Mouse (Mus musculus): ENCODE measurements around the gene Pask. TPM values are rescaled to one million over a fixed set of nuclear protein-coding genes. Genes with fewer than 3 reads are reported as not detected.

Gene Pask
- polyA plus RNA-seq (2014; fragmentation: Nextera tagmentation; extraction: Ambion mirVana): 20.0 and 20.9 TPM in 2 replicates

DNA sequence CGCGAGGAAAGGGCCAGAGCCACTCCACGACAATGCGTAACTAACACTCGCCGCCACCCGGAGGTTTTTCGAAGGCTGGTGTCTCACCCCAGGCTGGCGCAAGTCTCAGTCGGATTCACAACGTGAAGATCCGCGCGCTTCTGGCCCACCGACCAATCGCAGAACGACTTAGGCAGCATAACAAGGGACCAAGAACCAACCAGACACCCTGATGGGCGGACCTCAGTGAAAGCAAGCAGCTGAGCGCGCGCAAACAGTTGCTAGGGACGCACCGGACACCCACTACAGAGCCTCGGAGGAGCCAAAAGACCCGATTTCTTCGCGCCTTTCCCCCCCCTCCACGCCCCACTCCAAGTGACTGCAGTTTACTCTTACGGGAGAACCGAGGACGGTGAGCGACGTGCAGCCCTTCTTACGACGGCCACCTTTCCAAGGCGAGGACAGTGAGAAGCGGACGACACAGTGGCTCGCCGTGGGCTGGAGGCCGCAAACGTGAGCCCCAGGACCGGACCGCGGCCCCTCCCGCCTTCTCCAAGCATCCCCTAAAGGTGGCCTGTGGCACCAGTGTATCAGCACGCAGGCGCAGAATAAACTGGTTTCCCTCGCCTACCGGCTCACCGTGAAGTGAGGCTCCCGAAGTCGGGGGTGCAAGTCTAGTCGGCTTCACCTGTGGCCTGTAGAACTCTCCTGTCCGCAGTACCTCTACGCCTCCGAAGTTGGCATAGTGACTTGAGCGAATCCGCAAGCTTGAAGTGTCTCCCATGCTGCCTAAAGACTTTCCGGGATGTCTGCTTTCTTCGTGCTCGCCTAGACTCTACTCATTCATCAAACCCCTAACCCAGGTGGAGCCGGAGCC is at the start of gene Pask, which contains the start of gene Ppp1r7:
TSS of gene Pask (minus strand) at position 835 of the 856 bp plus-strand sequence.
TSS of gene Ppp1r7 (plus strand) at position 207 of the 856 bp plus-strand sequence.
- DNase-seq (peak; percentile 99), ATAC-seq (ENCODE audit: insufficient read depth) (peak; percentile 96)
- Histone ChIP-seq H3K4me3 (ENCODE audit: low read depth, low read length) (peak within 1 kb of the TSS; percentile 91), H3K27ac (ENCODE audit: low read depth) (peak within 1 kb of the TSS; percentile 75), H3K4me2 (peak within 1 kb of the TSS; percentile 83), H3K27me3 (ENCODE audit: insufficient read depth, low read length) (no peaks in the 10 kb centered on the region), H3K9me3 (ENCODE audit: low read depth, low read length) (no peaks in the 10 kb centered on the region), H3K9ac (peak within 1 kb of the TSS; percentile 76), H3K4me1 (ENCODE audit: insufficient read depth) (no peaks in the 10 kb centered on the region), H3K36me3 (ENCODE audit: insufficient read depth) (peaks cover 13% of the 10 kb centered on the region)
- WGBS: under 1% methylated on average over 63 of the region's 63 CpGs
- no peak for TF ChIP-seq CTCF (IDR thresholded peaks at IDR 0.05; ENCODE audit: low read depth)

GRCm38 (mm10) chr1:93388906-93389305 is 45.6 kb upstream of the Pask start:
- Histone ChIP-seq H3K9ac (no peak overlapping the region), H3K4me2 (no peak overlapping the region), H3K4me1 (ENCODE audit: insufficient read depth) (no peaks in the 10 kb centered on the region), H3K9me3 (ENCODE audit: low read depth, low read length) (no peaks in the 10 kb centered on the region), H3K27ac (ENCODE audit: low read depth) (no peak overlapping the region), H3K27me3 (ENCODE audit: insufficient read depth, low read length) (no peaks in the 10 kb centered on the region), H3K36me3 (ENCODE audit: insufficient read depth) (no peaks in the 10 kb centered on the region), H3K4me3 (ENCODE audit: low read depth, low read length) (no peak overlapping the region)
- WGBS: 71% methylated on average over 2 of the region's 2 CpGs
- no peak for TF ChIP-seq CTCF (IDR thresholded peaks at IDR 0.05; ENCODE audit: low read depth)
- no peak for ATAC-seq (ENCODE audit: insufficient read depth)
- DNase-seq: no peak

DNA sequence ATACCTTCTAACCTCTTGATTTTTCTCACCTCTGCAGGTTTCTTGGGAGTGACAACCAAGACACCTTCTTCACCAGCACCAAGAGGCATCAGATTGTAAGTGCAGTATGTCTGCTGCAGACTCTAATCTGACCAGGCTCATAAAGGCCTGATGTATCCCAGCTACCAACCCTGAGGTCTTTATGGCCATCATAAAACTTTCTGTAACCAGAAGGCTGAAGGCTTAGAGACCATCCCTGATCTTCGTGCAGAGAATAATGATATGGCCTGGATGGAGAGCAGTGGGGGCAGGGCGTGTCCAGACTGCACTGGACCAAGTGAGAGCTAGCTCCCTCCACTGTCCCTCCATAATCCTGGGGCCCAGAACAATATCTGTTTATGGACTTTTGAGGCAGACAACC is 43.9 kb upstream of the Pask start:
- TF ChIP-seq CTCF (IDR thresholded peaks at IDR 0.05; ENCODE audit: low read depth): no peak
- no peak overlapping the region for H3K9ac ChIP-seq
- DNase-seq: no peak
- H3K4me3 ChIP-seq (ENCODE audit: low read depth, low read length): no peak overlapping the region
- H3K36me3 ChIP-seq (ENCODE audit: insufficient read depth): no peaks in the 10 kb centered on the region
- no peak overlapping the region for H3K27ac ChIP-seq (ENCODE audit: low read depth)
- no peaks in the 10 kb centered on the region for H3K4me1 ChIP-seq (ENCODE audit: insufficient read depth)
- no peak for ATAC-seq (ENCODE audit: insufficient read depth)
- no peaks in the 10 kb centered on the region for H3K9me3 ChIP-seq (ENCODE audit: low read depth, low read length)
- H3K4me2 ChIP-seq: no peak overlapping the region
- no peaks in the 10 kb centered on the region for H3K27me3 ChIP-seq (ENCODE audit: insufficient read depth, low read length)
- WGBS: 75% methylated on average over 2 of the region's 2 CpGs

DNA sequence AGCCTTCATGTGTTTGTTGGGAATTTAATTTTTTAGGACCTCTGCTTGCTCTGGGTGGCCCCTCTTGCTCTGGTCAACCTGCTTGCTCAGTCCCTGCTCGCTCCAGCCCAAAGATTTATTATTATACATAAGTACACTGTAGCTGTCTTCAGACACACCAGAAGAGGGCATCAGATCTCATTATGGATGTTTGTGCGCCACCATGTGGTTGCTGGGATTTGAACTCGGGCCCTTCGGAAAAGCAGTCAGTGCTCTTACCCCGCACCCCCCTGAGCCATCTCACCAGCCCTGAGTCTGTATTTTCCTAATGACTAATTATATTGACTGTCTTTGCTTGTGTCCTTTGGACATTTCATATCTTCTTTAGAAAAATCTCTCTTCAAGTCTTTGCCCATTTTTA is 35.8 kb upstream of the Pask start:
- no peaks in the 10 kb centered on the region for H3K4me1 ChIP-seq (ENCODE audit: insufficient read depth)
- 0 out of 2 replicates have a peak, but pooled peaks have one; percentile 11 for TF ChIP-seq CTCF (IDR thresholded peaks at IDR 0.05; ENCODE audit: low read depth)
- H3K4me2 ChIP-seq: no peak overlapping the region
- ATAC-seq (ENCODE audit: insufficient read depth): no peak
- H3K36me3 ChIP-seq (ENCODE audit: insufficient read depth): no peaks in the 10 kb centered on the region
- H3K4me3 ChIP-seq (ENCODE audit: low read depth, low read length): no peak overlapping the region
- WGBS: 70% methylated on average over 5 of the region's 5 CpGs
- no peak overlapping the region for H3K27ac ChIP-seq (ENCODE audit: low read depth)
- H3K9me3 ChIP-seq (ENCODE audit: low read depth, low read length): no peaks in the 10 kb centered on the region
- DNase-seq: no peak
- H3K27me3 ChIP-seq (ENCODE audit: insufficient read depth, low read length): no peaks in the 10 kb centered on the region
- H3K9ac ChIP-seq: no peak overlapping the region

DNA sequence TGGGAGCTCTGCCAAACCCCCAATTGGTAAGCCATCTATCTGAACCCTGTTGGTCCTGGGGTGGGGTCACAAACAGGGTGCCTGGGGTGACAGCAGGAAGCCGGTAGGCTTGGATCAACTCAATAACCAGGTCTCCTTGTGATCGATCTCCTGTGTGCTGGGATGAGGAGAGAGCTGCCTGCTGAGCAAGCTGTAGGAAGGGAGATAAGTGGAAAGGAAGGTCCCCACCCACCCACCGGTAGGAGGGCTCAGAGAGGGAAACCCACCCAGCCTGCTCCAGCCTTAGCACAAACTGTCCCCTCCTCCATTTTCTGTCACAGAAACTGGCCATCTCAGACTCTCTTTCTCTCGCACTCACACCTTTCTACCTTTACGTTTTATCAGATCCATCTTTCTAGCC is 34.0 kb upstream of the Pask start:
- Histone ChIP-seq H3K9me3 (ENCODE audit: low read depth, low read length) (no peaks in the 10 kb centered on the region), H3K27me3 (ENCODE audit: insufficient read depth, low read length) (no peaks in the 10 kb centered on the region), H3K4me3 (ENCODE audit: low read depth, low read length) (no peak overlapping the region), H3K36me3 (ENCODE audit: insufficient read depth) (no peaks in the 10 kb centered on the region), H3K4me2 (no peak overlapping the region), H3K4me1 (ENCODE audit: insufficient read depth) (no peaks in the 10 kb centered on the region), H3K9ac (no peak overlapping the region), H3K27ac (ENCODE audit: low read depth) (no peak overlapping the region)
- TF ChIP-seq CTCF (IDR thresholded peaks at IDR 0.05; ENCODE audit: low read depth): no peak
- ATAC-seq (ENCODE audit: insufficient read depth) (no peak), DNase-seq (no peak)
- 49% methylated on average over 5 of the region's 5 CpGs for WGBS

- H3K36me3 ChIP-seq (ENCODE audit: insufficient read depth): no peaks in the 10 kb centered on the region
- DNase-seq: no peak
- no peak within 1 kb of the TSS for H3K4me3 ChIP-seq (ENCODE audit: low read depth, low read length)
- 54% methylated on average over 4 of the region's 4 CpGs for WGBS
- H3K4me1 ChIP-seq (ENCODE audit: insufficient read depth): no peaks in the 10 kb centered on the region
- H3K9me3 ChIP-seq (ENCODE audit: low read depth, low read length): no peaks in the 10 kb centered on the region
- no peak within 1 kb of the TSS for H3K9ac ChIP-seq
- no peaks in the 10 kb centered on the region for H3K27me3 ChIP-seq (ENCODE audit: insufficient read depth, low read length)
- no peak for ATAC-seq (ENCODE audit: insufficient read depth)
- no peak within 1 kb of the TSS for H3K27ac ChIP-seq (ENCODE audit: low read depth)
- H3K4me2 ChIP-seq: no peak within 1 kb of the TSS
- no peak for TF ChIP-seq CTCF (IDR thresholded peaks at IDR 0.05; ENCODE audit: low read depth)
These were observed 30.4 kb upstream of the Pask start, which contains the start of gene Ano7 for GRCm38 (mm10) chr1:93373665-93374064. Ano7 (plus strand) TSS chr1:93373930.

- DNase-seq (no peak), ATAC-seq (ENCODE audit: insufficient read depth) (no peak)
- H3K4me1 ChIP-seq (ENCODE audit: insufficient read depth): no peaks in the 10 kb centered on the region
- no peak for TF ChIP-seq CTCF (IDR thresholded peaks at IDR 0.05; ENCODE audit: low read depth)
- H3K27me3 ChIP-seq (ENCODE audit: insufficient read depth, low read length): no peaks in the 10 kb centered on the region
- no peak overlapping the region for H3K9ac ChIP-seq
- WGBS: 88% methylated on average over 6 of the region's 6 CpGs
- no peak overlapping the region for H3K27ac ChIP-seq (ENCODE audit: low read depth)
- peaks cover 52% of the 10 kb centered on the region for H3K36me3 ChIP-seq (ENCODE audit: insufficient read depth)
- no peak overlapping the region for H3K4me2 ChIP-seq
- no peak overlapping the region for H3K4me3 ChIP-seq (ENCODE audit: low read depth, low read length)
- no peaks in the 10 kb centered on the region for H3K9me3 ChIP-seq (ENCODE audit: low read depth, low read length)
These were observed 22.4 kb upstream of the Pask start for GRCm38 (mm10) chr1:93365641-93366040.

All from lung, embryonic 14.5 days (tissue).